Mouse (Mus musculus) kidney, postnatal 4 days (tissue): ENCODE measurements around the gene Srgn.

Experiments
- DNase-seq, 2 experiments: peaks; one replicate each; pipeline ENCODE4 v3.0.0; 2021; ENCODE audit warnings: mixed read lengths in 2 of 2

Srgn gene

GRCm38 (mm10) chr10:62527351-62527750 is at the start of gene Srgn:
Srgn (minus strand) TSS chr10:62527451.
- DNase-seq = no peak

GRCm38 (mm10) chr10:62575001-62575400 is 47.8 kb upstream of the Srgn start:
- no peak for DNase-seq

GRCm38 (mm10) chr10:62570126-62570871 is 43.0 kb upstream of the Srgn start:
- no peak for DNase-seq

GRCm38 (mm10) chr10:62568861-62569260 is 41.6 kb upstream of the Srgn start:
- no peak for DNase-seq

- DNase-seq = no peak
These were observed 30.5 kb upstream of the Srgn start for GRCm38 (mm10) chr10:62557736-62558135.

- no peak for DNase-seq
These were observed 29.3 kb upstream of the Srgn start for GRCm38 (mm10) chr10:62556558-62556901.

- no peak for DNase-seq
These were observed 28.7 kb upstream of the Srgn start for GRCm38 (mm10) chr10:62555705-62556557.

- DNase-seq = no peak
These were observed 26.4 kb upstream of the Srgn start for GRCm38 (mm10) chr10:62553611-62554091.

- no peak for DNase-seq
These were observed 23.6 kb upstream of the Srgn start for GRCm38 (mm10) chr10:62550787-62551300.

- peak; percentile 82 to 84 for DNase-seq
These were observed 22.4 kb upstream of the Srgn start for GRCm38 (mm10) chr10:62549523-62550166.

- no peak for DNase-seq
These were observed 19.2 kb upstream of the Srgn start for GRCm38 (mm10) chr10:62546441-62546840.

GRCm38 (mm10) chr10:62545759-62546158 is 18.5 kb upstream of the Srgn start:
- DNase-seq = no peak

GRCm38 (mm10) chr10:62544316-62544715 is 17.1 kb upstream of the Srgn start:
- no peak for DNase-seq

GRCm38 (mm10) chr10:62543399-62543808 is 16.2 kb upstream of the Srgn start:
- no peak for DNase-seq

GRCm38 (mm10) chr10:62542928-62543327 is 15.7 kb upstream of the Srgn start:
- DNase-seq = no peak

- no peak for DNase-seq
These were observed 15.3 kb upstream of the Srgn start for GRCm38 (mm10) chr10:62542507-62542906.

GRCm38 (mm10) chr10:62541499-62541898 is 14.2 kb upstream of the Srgn start:
- DNase-seq = no peak

GRCm38 (mm10) chr10:62540800-62541199 is 13.5 kb upstream of the Srgn start:
- DNase-seq = no peak

GRCm38 (mm10) chr10:62534509-62534908 is 7.3 kb upstream of the Srgn start:
- no peak for DNase-seq

- no peak for DNase-seq
These were observed 5.6 kb upstream of the Srgn start for GRCm38 (mm10) chr10:62532832-62533231.

- peak; percentile 59 to 73 for DNase-seq
These were observed 2.9 kb upstream of the Srgn start for GRCm38 (mm10) chr10:62530183-62530582.

GRCm38 (mm10) chr10:62522346-62522950 is 4.8 kb downstream of the Srgn start:
- DNase-seq = no peak

- no peak for DNase-seq
These were observed 5.5 kb downstream of the Srgn start for GRCm38 (mm10) chr10:62521763-62522162.
